Mouse (Mus musculus) left cerebral cortex, adult 2 months (tissue): ENCODE data around the gene Fzr1. TPM values are rescaled to one million over a fixed set of nuclear protein-coding genes. Genes with fewer than 3 reads are reported as not detected.
A peak's percentile ranks its signal among the peaks of the same experiment; 100 is the strongest.

Source experiments
- DNase-seq, 2 experiments: peaks; one replicate each; pipeline ENCODE4 v3.0.0; 2021 to 2022; ENCODE audit warnings: low spot score in 2 of 2, mixed read lengths in 1 of 2; ENCODE audit errors: extremely low spot score in 1 of 2
- H3K27ac ChIP-seq: fragments of 200-600 bp; 2 replicates; pipeline ENCODE4 v1.8.1; 2022
- H3K4me3 ChIP-seq: fragments of 200-600 bp; 2 replicates; pipeline ENCODE4 v1.8.1; 2022
- CTCF ChIP-seq: fragments of 200-600 bp; IDR thresholded peaks from 2 replicates; pipeline ENCODE4 v1.8.1; 2022; ENCODE audit warnings: antibody characterized with exemption, mild to moderate bottlenecking, moderate library complexity
- intact Hi-C: fragments of 180-260 bp; cut with DNase I; formaldehyde crosslinking; loops from one replicate; pipeline ENCODE4 v1.15.1; 2025
- long read RNA-seq, 2 experiments: library from polyadenylated mRNA; stranded (forward); transcript quantifications; one replicate each; pipeline ENCODE4 v2.0.0; 2021; ENCODE audit warnings: borderline mapping rate in 2 of 2
- total RNA-seq, 2 experiments: library from RNA; stranded (reverse); gene quantifications; 2 replicates each; pipeline ENCODE4 v1.2.3; 2021

Fzr1 gene
- 10 to 100 TPM; 69.1 to 70.6 TPM for total RNA-seq
- long read RNA-seq, experiment 1, transcript Fzr1-205 (14 exons, 3,057 nt), result major isoform, 140 of 181 reads
- long read RNA-seq, experiment 1, partial matches to known transcripts, result 11 of 181 reads
- long read RNA-seq, experiment 1, other reads (novel, unspliced or antisense), result 27 of 181 reads
- long read RNA-seq, experiment 2, transcript Fzr1-205 (14 exons, 3,057 nt), result major isoform, 112 of 138 reads
- long read RNA-seq, experiment 2, partial matches to known transcripts, result 5 of 138 reads
- long read RNA-seq, experiment 2, other reads (novel, unspliced or antisense), result 18 of 138 reads

GRCm38 (mm10) chr10:81377793-81378552 lies at the start of gene Fzr1:
Fzr1 (minus strand) TSS chr10:81378516.
- TF ChIP-seq CTCF, result no peak
- DNase-seq, result no peak
- Histone ChIP-seq H3K4me3 (peak within 1 kb of the TSS; percentile 98), H3K27ac (peak within 1 kb of the TSS; percentile 90)
- intact Hi-C loops, result no loop called here

- peak; percentile 10 to 11 for DNase-seq
- Histone ChIP-seq H3K4me3 (no peak overlapping the region), H3K27ac (no peak overlapping the region; the same call in 1 of the 2 replicates)
- TF ChIP-seq CTCF, result no peak
- intact Hi-C loops, result loop anchor here (2.0 kb wide), 1 partner anchor 15 kb away; no protein-coding TSS in a partner anchor
Observed at GRCm38 (mm10) chr10:81427804-81428506, 49.6 kb upstream of the Fzr1 start.

GRCm38 (mm10) chr10:81427327-81427726 lies 49.0 kb upstream of the Fzr1 start:
- DNase-seq, result peak in 1 of 2 experiments; percentile 8
- intact Hi-C loops, result loop anchor here (2.0 kb wide), 1 partner anchor 15 kb away; no protein-coding TSS in a partner anchor
- TF ChIP-seq CTCF, result no peak
- Histone ChIP-seq H3K4me3 (peak overlapping the region; percentile 88), H3K27ac (peak overlapping the region; percentile 98)

- peak overlapping the region; percentile 98 for H3K27ac ChIP-seq
Observed at GRCm38 (mm10) chr10:81426897-81427296, 48.6 kb upstream of the Fzr1 start.

GRCm38 (mm10) chr10:81426081-81426671 lies 47.9 kb upstream of the Fzr1 start:
- no peak; the same call in 1 of the 2 replicates for TF ChIP-seq CTCF
- peak; percentile 19 to 26 for DNase-seq
- H3K27ac ChIP-seq, result peak overlapping the region; percentile 98
- intact Hi-C loops, result loop anchor here (1.0 to 2.0 kb wide), 2 partner anchors 9 to 13 kb away; no protein-coding TSS in a partner anchor
- peak overlapping the region; percentile 88 for H3K4me3 ChIP-seq

More at GRCm38 (mm10) chr10:81426897-81427296, 48.6 kb upstream of the Fzr1 start:
- H3K4me3 ChIP-seq, result peak overlapping the region; percentile 88
- intact Hi-C loops, result loop anchor here (1.0 to 2.0 kb wide), 2 partner anchors 10 to 14 kb away; no protein-coding TSS in a partner anchor
- peak; percentile 48 to 55 for DNase-seq
- no peak for TF ChIP-seq CTCF

- Histone ChIP-seq H3K27ac (peak overlapping the region; percentile 76), H3K4me3 (peak overlapping the region; percentile 88)
- DNase-seq, result peak; percentile 28 to 31
- intact Hi-C loops, result no loop called here
- TF ChIP-seq CTCF, result no peak
Observed at GRCm38 (mm10) chr10:81425236-81425850, 47.0 kb upstream of the Fzr1 start.

- H3K27ac ChIP-seq, result peak overlapping the region; percentile 44; the same call in 1 of the 2 replicates
- peak overlapping the region; percentile 88; the same call in 1 of the 2 replicates for H3K4me3 ChIP-seq
- TF ChIP-seq CTCF, result no peak
- peak; percentile 22 to 26 for DNase-seq
- intact Hi-C loops, result no loop called here
Observed at GRCm38 (mm10) chr10:81424246-81425051, 46.1 kb upstream of the Fzr1 start.

GRCm38 (mm10) chr10:81423476-81424245 lies 45.3 kb upstream of the Fzr1 start:
- H3K27ac ChIP-seq, result peak overlapping the region; percentile 44; the same call in 1 of the 2 replicates
- H3K4me3 ChIP-seq, result no peak overlapping the region
- TF ChIP-seq CTCF, result no peak
- intact Hi-C loops, result no loop called here
- no peak for DNase-seq

- TF ChIP-seq CTCF, result no peak
- no peak for DNase-seq
Observed at GRCm38 (mm10) chr10:81422661-81423217, 44.4 kb upstream of the Fzr1 start.

More at GRCm38 (mm10) chr10:81422661-81423217, 44.4 kb upstream of the Fzr1 start:
- H3K27ac ChIP-seq, result no peak overlapping the region
- H3K4me3 ChIP-seq, result no peak overlapping the region
- intact Hi-C loops, result no loop called here
